Mouse (Mus musculus) lung, postnatal 4 days (tissue): ENCODE data around the gene Smtnl2.

Experiments
- DNase-seq, 2 experiments: peaks; one replicate each; pipeline ENCODE4 v3.0.0; 2021

Smtnl2 gene

GRCm38 (mm10) chr11:72425201-72425600 lies 13.7 kb upstream of the Smtnl2 start:
- no peak for DNase-seq

- no peak for DNase-seq
These were observed 12.2 kb upstream of the Smtnl2 start for GRCm38 (mm10) chr11:72423686-72424085.

GRCm38 (mm10) chr11:72421518-72422278 lies 10.2 kb upstream of the Smtnl2 start:
- DNase-seq: no peak

GRCm38 (mm10) chr11:72420460-72421122 lies 9.1 kb upstream of the Smtnl2 start:
- no peak for DNase-seq

- DNase-seq: no peak
These were observed 7.5 kb upstream of the Smtnl2 start for GRCm38 (mm10) chr11:72419006-72419405.

GRCm38 (mm10) chr11:72418227-72418626 lies 6.7 kb upstream of the Smtnl2 start:
- DNase-seq: no peak

GRCm38 (mm10) chr11:72417376-72417775 lies 5.9 kb upstream of the Smtnl2 start:
- peak in 1 of 2 experiments; percentile 18 for DNase-seq

GRCm38 (mm10) chr11:72416666-72417065 lies 5.2 kb upstream of the Smtnl2 start:
- DNase-seq: peak in 1 of 2 experiments; percentile 41

- no peak for DNase-seq
These were observed 3.6 kb upstream of the Smtnl2 start for GRCm38 (mm10) chr11:72415155-72415554.

- peak in 1 of 2 experiments; percentile 31 for DNase-seq
These were observed 2.2 kb upstream of the Smtnl2 start for GRCm38 (mm10) chr11:72413601-72414190.

- peak; percentile 45 to 74 for DNase-seq
These were observed 1.5 kb upstream of the Smtnl2 start for GRCm38 (mm10) chr11:72413016-72413415.

- no peak for DNase-seq
These were observed 432 bp upstream of the Smtnl2 start for GRCm38 (mm10) chr11:72411945-72412344.

GRCm38 (mm10) chr11:72410521-72411092 lies 906 bp downstream of the Smtnl2 start:
- peak in 1 of 2 experiments; percentile 44 for DNase-seq

GRCm38 (mm10) chr11:72409649-72410385 lies 1.7 kb downstream of the Smtnl2 start:
- DNase-seq: peak in 1 of 2 experiments; percentile 29

GRCm38 (mm10) chr11:72408451-72409170 lies 2.9 kb downstream of the Smtnl2 start:
- no peak for DNase-seq

- peak in 1 of 2 experiments; percentile 25 for DNase-seq
These were observed 3.9 kb downstream of the Smtnl2 start for GRCm38 (mm10) chr11:72407574-72407973.

GRCm38 (mm10) chr11:72407081-72407480 lies 4.4 kb downstream of the Smtnl2 start:
- DNase-seq: peak in 1 of 2 experiments; percentile 19

- DNase-seq: peak; percentile 40 to 48
These were observed 5.3 kb downstream of the Smtnl2 start for GRCm38 (mm10) chr11:72406079-72406675.

- peak in 1 of 2 experiments; percentile 19 for DNase-seq
These were observed 6.0 kb downstream of the Smtnl2 start for GRCm38 (mm10) chr11:72405532-72405931.

GRCm38 (mm10) chr11:72402969-72403368 lies 8.5 kb downstream of the Smtnl2 start:
- peak in 1 of 2 experiments; percentile 20 for DNase-seq

GRCm38 (mm10) chr11:72402017-72402416 lies 9.5 kb downstream of the Smtnl2 start:
- DNase-seq: peak in 1 of 2 experiments; percentile 23
